Mouse (Mus musculus): ENCODE results near the gene Olfr937.

Olfr937 gene

DNA sequence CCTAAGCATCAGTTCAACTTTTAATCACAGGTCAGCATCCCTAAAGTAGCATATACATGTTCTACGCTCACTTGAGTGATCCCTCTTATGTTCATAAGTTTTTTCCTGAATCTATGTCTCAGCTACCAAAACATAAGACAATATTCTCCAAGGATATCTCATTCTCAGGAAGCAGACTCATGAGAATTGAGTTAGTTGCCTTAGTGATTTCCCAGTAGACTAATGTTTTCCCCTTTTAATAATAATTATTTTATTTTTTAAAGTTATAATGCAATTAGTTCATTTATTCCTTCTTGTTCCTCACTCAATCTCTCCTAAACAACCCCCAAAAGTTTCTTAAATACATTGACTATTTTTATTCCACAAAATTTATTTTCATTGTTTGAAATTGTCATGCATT, at the start of gene Olfr937:
Gene Olfr937, minus strand, starts transcription at position 101 of the 400 bp plus-strand sequence.
- DNase-seq: no peak

GRCm38 (mm10) chr9:39078787-39079186, 14.0 kb upstream of the Olfr937 start, which contains the start of gene Olfr938:
Gene Olfr938, minus strand, starts transcription at chr9:39078887.
- no peak for DNase-seq

DNA sequence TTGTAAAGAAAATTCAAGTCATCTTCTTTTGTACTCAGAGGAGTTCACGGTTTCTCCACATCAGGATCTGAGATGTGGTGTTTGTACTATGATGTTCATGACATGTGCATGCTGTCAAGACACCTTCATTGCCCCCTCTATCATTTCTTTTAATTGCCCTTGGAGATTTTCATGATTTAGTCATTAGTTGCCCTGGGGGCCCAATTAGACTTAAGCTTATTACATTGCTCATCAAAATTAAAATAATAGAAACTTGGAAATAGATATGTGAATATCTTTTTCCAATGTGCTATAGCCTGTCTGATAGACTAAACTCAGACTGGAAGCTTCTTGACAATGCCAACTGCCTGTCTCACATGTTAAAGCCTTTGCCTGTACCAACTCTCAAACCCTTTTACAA, 41.5 kb downstream of the Olfr937 start, which contains the start of gene Olfr146:
Gene Olfr146, minus strand, starts transcription at position 101 of the 400 bp plus-strand sequence.
- DNase-seq: no peak

Measured in right cerebral cortex, postnatal 4 days (tissue).